ENCODE assay signal across 28 mouse cellular contexts in the genomic region with DNA sequence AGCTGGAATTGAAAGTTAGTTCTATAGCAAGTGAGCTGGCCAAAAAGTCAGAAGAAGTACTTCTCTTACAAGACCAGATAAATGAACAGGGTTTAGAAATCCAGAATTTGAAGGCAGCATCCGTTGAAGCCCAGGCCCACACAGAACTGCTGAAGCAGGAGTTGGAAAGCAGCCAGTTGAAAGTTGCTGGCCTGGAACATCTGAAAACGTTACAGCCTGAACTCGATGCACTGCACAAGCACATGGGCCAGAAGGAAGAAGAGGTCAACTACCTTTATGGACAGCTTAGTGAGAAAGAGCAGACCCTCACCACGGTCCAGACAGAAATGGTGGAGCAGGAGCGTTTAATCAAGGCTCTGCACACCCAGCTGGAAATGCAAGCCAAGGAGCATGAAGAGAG. TPM values are rescaled to one million over a fixed set of nuclear protein-coding genes. Genes with fewer than 3 reads are reported as not detected.
DNase-seq lines count a peak whose midpoint lies in the region; ATAC-seq and TF ChIP-seq lines count a peak whose summit lies in the region.
"Had no signal": no experiment of that assay in that cellular context is flagged by ENCODE, and none has a peak within 500 bp of the region (broad histone marks: within the 10 kb centered on the region; RNA-seq: fewer than 3 reads in every experiment).

No protein-coding gene starts in this region.

- H3K4me1 ChIP-seq in intestine, embryonic 16.5 days (ENCODE audit: control insufficient read depth, insufficient read depth, low read length) = no peaks in the 10 kb centered on the region
- H3K4me1 ChIP-seq in intestine, postnatal 0 days (replicated peaks; ENCODE audit: control insufficient read depth, insufficient read depth, low read length) = no peaks in the 10 kb centered on the region
- no peaks in the 10 kb centered on the region for H3K4me1 ChIP-seq in liver, embryonic 15.5 days (replicated peaks)
- no peaks in the 10 kb centered on the region for H3K4me1 ChIP-seq in liver, embryonic 12.5 days
- no peaks in the 10 kb centered on the region for H3K4me1 ChIP-seq in hindbrain, embryonic 14.5 days (replicated peaks; ENCODE audit: control insufficient read depth, insufficient read depth, low read length)
- H3K4me1 ChIP-seq: embryonic facial prominence, embryonic 15.5 days; forebrain, embryonic 12.5 days; limb, embryonic 12.5 days; midbrain, embryonic 10.5 days; midbrain, embryonic 15.5 days; neural tube, embryonic 15.5 days had no signal

- no peak for TF ChIP-seq CTCF in intestine, postnatal 0 days (IDR thresholded peaks at IDR 0.05; ENCODE audit: low read depth)

- no peak overlapping the region for H3K9ac ChIP-seq in intestine, embryonic 16.5 days (ENCODE audit: low read depth, low read length)
- no peak overlapping the region for H3K9ac ChIP-seq in intestine, postnatal 0 days (ENCODE audit: low read depth, low read length)
- no peak overlapping the region for H3K9ac ChIP-seq in liver, embryonic 15.5 days
- no peak overlapping the region for H3K9ac ChIP-seq in liver, embryonic 12.5 days
- no peak overlapping the region for H3K9ac ChIP-seq in hindbrain, embryonic 14.5 days
- H3K9ac ChIP-seq: embryonic facial prominence, embryonic 15.5 days; forebrain, embryonic 12.5 days; forebrain, postnatal 0 days; limb, embryonic 12.5 days; midbrain, embryonic 15.5 days; neural tube, embryonic 15.5 days had no signal

- H3K36me3 ChIP-seq in intestine, embryonic 16.5 days (ENCODE audit: control insufficient read depth, insufficient read depth, low read length) = 0 out of 2 replicates have a peak, but pooled peaks cover 4% of the 10 kb centered on the region
- peaks cover 71% of the 10 kb centered on the region for H3K36me3 ChIP-seq in intestine, postnatal 0 days (ENCODE audit: control insufficient read depth, insufficient read depth)
- peaks cover 58% of the 10 kb centered on the region for H3K36me3 ChIP-seq in liver, embryonic 15.5 days (replicated peaks)
- H3K36me3 ChIP-seq in liver, embryonic 12.5 days = peaks cover 88% of the 10 kb centered on the region
- H3K36me3 ChIP-seq in hindbrain, embryonic 14.5 days (replicated peaks; ENCODE audit: control insufficient read depth, insufficient read depth) = peaks cover 91% of the 10 kb centered on the region

- no peak overlapping the region for H3K4me3 ChIP-seq in intestine, embryonic 16.5 days (ENCODE audit: low read length)
- H3K4me3 ChIP-seq in intestine, postnatal 0 days (ENCODE audit: low read depth, low read length) = no peak overlapping the region
- no peak overlapping the region for H3K4me3 ChIP-seq in liver, embryonic 15.5 days (replicated peaks)
- H3K4me3 ChIP-seq in liver, embryonic 12.5 days = no peak overlapping the region
- no peak overlapping the region for H3K4me3 ChIP-seq in hindbrain, embryonic 14.5 days (replicated peaks; ENCODE audit: low read length)
- H3K4me3 ChIP-seq: embryonic facial prominence, embryonic 15.5 days; forebrain, embryonic 12.5 days; limb, embryonic 12.5 days; midbrain, embryonic 10.5 days; midbrain, embryonic 15.5 days; neural tube, embryonic 15.5 days had no signal

- no peaks in the 10 kb centered on the region for H3K27me3 ChIP-seq in intestine, embryonic 16.5 days (replicated peaks; ENCODE audit: control insufficient read depth, insufficient read depth, low read length)
- H3K27me3 ChIP-seq in intestine, postnatal 0 days (replicated peaks; ENCODE audit: control insufficient read depth, insufficient read depth, low read length) = no peaks in the 10 kb centered on the region
- no peaks in the 10 kb centered on the region for H3K27me3 ChIP-seq in liver, embryonic 15.5 days
- no peaks in the 10 kb centered on the region for H3K27me3 ChIP-seq in liver, embryonic 12.5 days (replicated peaks)
- H3K27me3 ChIP-seq in hindbrain, embryonic 14.5 days (ENCODE audit: control insufficient read depth, insufficient read depth, low read length) = no peaks in the 10 kb centered on the region
- H3K27me3 ChIP-seq: embryonic facial prominence, embryonic 15.5 days; forebrain, embryonic 12.5 days; limb, embryonic 12.5 days; midbrain, embryonic 15.5 days; neural tube, embryonic 15.5 days had no signal

- intact Hi-C loops in left cerebral cortex, postnatal 14 days (cut with DNase I) = no loop called here

- DNase-seq in kidney, adult 9 months = peak; percentile 83
- DNase-seq in kidney, postnatal 25 days = peak; percentile 81 to 86
- no peak for DNase-seq in left cerebral cortex, postnatal 14 days (ENCODE audit: low spot score in 2 of 2)
- DNase-seq in hindbrain, embryonic 14.5 days (ENCODE audit: low spot score) = no peak
- DNase-seq: adrenal gland, postnatal 14 days; cerebellum, adult 11-12 months; cerebellum, adult 9-11 months; forebrain, postnatal 0 days; heart, postnatal 14 days; layer of hippocampus, adult 9-11 months; lung, adult 18-20 months; lung, postnatal 10 days; retina, postnatal 1 day; right cerebral cortex, postnatal 4 days had no signal

- no peak overlapping the region for H3K4me2 ChIP-seq in intestine, embryonic 16.5 days (ENCODE audit: low read depth, low read length)
- no peak overlapping the region for H3K4me2 ChIP-seq in intestine, postnatal 0 days (replicated peaks; ENCODE audit: low read depth)
- no peak overlapping the region for H3K4me2 ChIP-seq in liver, embryonic 15.5 days
- H3K4me2 ChIP-seq in liver, embryonic 12.5 days = no peak overlapping the region
- no peak overlapping the region for H3K4me2 ChIP-seq in hindbrain, embryonic 14.5 days (replicated peaks)
- H3K4me2 ChIP-seq: embryonic facial prominence, embryonic 15.5 days; forebrain, embryonic 12.5 days; limb, embryonic 12.5 days; liver, embryonic 11.5 days; midbrain, embryonic 15.5 days; neural tube, embryonic 15.5 days had no signal

- no peak overlapping the region for H3K27ac ChIP-seq in intestine, embryonic 16.5 days (ENCODE audit: low read length)
- no peak overlapping the region for H3K27ac ChIP-seq in intestine, postnatal 0 days (ENCODE audit: low read depth, low read length)
- H3K27ac ChIP-seq in liver, embryonic 15.5 days (replicated peaks) = 0 out of 2 replicates have a peak overlapping the region, but pooled peaks have one; percentile 24
- H3K27ac ChIP-seq in liver, embryonic 12.5 days = no peak overlapping the region
- H3K27ac ChIP-seq in hindbrain, embryonic 14.5 days = no peak overlapping the region
- H3K27ac ChIP-seq: embryonic facial prominence, embryonic 15.5 days; forebrain, embryonic 12.5 days; hindbrain, postnatal 0 days; limb, embryonic 12.5 days; midbrain, embryonic 10.5 days; midbrain, embryonic 15.5 days; neural tube, embryonic 15.5 days had no signal

- peak; percentile 38; the same call in 1 of the 2 replicates for ATAC-seq in intestine, embryonic 16.5 days
- ATAC-seq in intestine, postnatal 0 days = no peak
- ATAC-seq in liver, embryonic 15.5 days (ENCODE audit: insufficient read depth) = no peak
- no peak for ATAC-seq in liver, embryonic 12.5 days
- no peak for ATAC-seq in hindbrain, embryonic 14.5 days (ENCODE audit: low FRiP score)
- ATAC-seq: CD4-positive, CD25-positive, alpha-beta regulatory T cell, adult 4 months; forebrain, postnatal 0 days; hindbrain, postnatal 0 days; midbrain, embryonic 15.5 days had no signal

- no peaks in the 10 kb centered on the region for H3K9me3 ChIP-seq in intestine, embryonic 16.5 days (ENCODE audit: control insufficient read depth, low read length)
- no peaks in the 10 kb centered on the region for H3K9me3 ChIP-seq in intestine, postnatal 0 days (ENCODE audit: control insufficient read depth)
- no peaks in the 10 kb centered on the region for H3K9me3 ChIP-seq in liver, embryonic 15.5 days (replicated peaks)
- no peaks in the 10 kb centered on the region for H3K9me3 ChIP-seq in liver, embryonic 12.5 days (replicated peaks)
- H3K9me3 ChIP-seq in hindbrain, embryonic 14.5 days (ENCODE audit: control insufficient read depth, low read length) = no peaks in the 10 kb centered on the region
- H3K9me3 ChIP-seq: embryonic facial prominence, embryonic 15.5 days; forebrain, embryonic 12.5 days; limb, embryonic 12.5 days; midbrain, embryonic 10.5 days; midbrain, embryonic 15.5 days; neural tube, embryonic 15.5 days had no signal

- WGBS in intestine, embryonic 16.5 days = 56% methylated on average over 5 of the region's 5 CpGs
- WGBS in intestine, postnatal 0 days = 66% methylated on average over 5 of the region's 5 CpGs
- WGBS in liver, embryonic 15.5 days (ENCODE audit: insufficient replicate concordance) = 70% methylated on average over 5 of the region's 5 CpGs
- WGBS in liver, embryonic 12.5 days (ENCODE audit: insufficient replicate concordance) = 79% methylated on average over 5 of the region's 5 CpGs
- WGBS in hindbrain, embryonic 14.5 days = 89% methylated on average over 5 of the region's 5 CpGs

RNA-seq across cellular contexts. Expression of gene Hcls1, which starts 20.6 kb away (rescaled TPM):
- 18.2 and 20.6 TPM in 2 replicates for polyA plus RNA-seq in intestine, embryonic 16.5 days (2015; fragmentation: Nextera tagmentation; extraction: Ambion mirVana)
- 16.1 and 18.7 TPM in 2 replicates for polyA plus RNA-seq in intestine, postnatal 0 days (2015; fragmentation: Nextera tagmentation; extraction: Ambion mirVana)
- 14.4 and 15.9 TPM in 2 replicates for polyA plus RNA-seq in liver, embryonic 15.5 days (2015; fragmentation: Nextera tagmentation; extraction: Ambion mirVana)
- polyA plus RNA-seq in liver, embryonic 12.5 days (2016; fragmentation: Nextera tagmentation; extraction: Ambion mirVana) = 12.5 and 13.1 TPM in 2 replicates
- 1 to 10 TPM; 4.1 to 4.2 TPM for total RNA-seq in left cerebral cortex, postnatal 14 days (2021)
- polyA plus RNA-seq in hindbrain, embryonic 14.5 days (2014; fragmentation: Nextera tagmentation; extraction: Ambion mirVana) = 0.73 and 0.99 TPM in 2 replicates

RNA-seq across cellular contexts. Expression of gene Golgb1, which starts 39.3 kb away (rescaled TPM):
- polyA plus RNA-seq in intestine, embryonic 16.5 days (2015; fragmentation: Nextera tagmentation; extraction: Ambion mirVana) = 76.8 and 91.0 TPM in 2 replicates
- polyA plus RNA-seq in intestine, postnatal 0 days (2015; fragmentation: Nextera tagmentation; extraction: Ambion mirVana) = 73.7 and 82.0 TPM in 2 replicates
- polyA plus RNA-seq in liver, embryonic 15.5 days (2015; fragmentation: Nextera tagmentation; extraction: Ambion mirVana) = 22.7 and 24.7 TPM in 2 replicates
- polyA plus RNA-seq in liver, embryonic 12.5 days (2016; fragmentation: Nextera tagmentation; extraction: Ambion mirVana) = 31.4 and 36.3 TPM in 2 replicates
- total RNA-seq in left cerebral cortex, postnatal 14 days (2021) = 10 to 100 TPM; 64.0 to 70.2 TPM
- 63.0 and 86.1 TPM in 2 replicates for polyA plus RNA-seq in hindbrain, embryonic 14.5 days (2014; fragmentation: Nextera tagmentation; extraction: Ambion mirVana)

RNA-seq across cellular contexts. Expression of gene Eaf2, which starts 39.4 kb away (rescaled TPM):
- polyA plus RNA-seq in intestine, embryonic 16.5 days (2015; fragmentation: Nextera tagmentation; extraction: Ambion mirVana) = 1.5 and 1.9 TPM in 2 replicates
- polyA plus RNA-seq in intestine, postnatal 0 days (2015; fragmentation: Nextera tagmentation; extraction: Ambion mirVana) = 1.0 and 1.1 TPM in 2 replicates
- polyA plus RNA-seq in liver, embryonic 15.5 days (2015; fragmentation: Nextera tagmentation; extraction: Ambion mirVana) = 0.21 and 0.39 TPM in 2 replicates
- polyA plus RNA-seq in liver, embryonic 12.5 days (2016; fragmentation: Nextera tagmentation; extraction: Ambion mirVana) = 0.35 and 0.39 TPM in 2 replicates
- under 1 TPM; 0.37 to 0.97 TPM for total RNA-seq in left cerebral cortex, postnatal 14 days (2021)
- 0.27 and 0.89 TPM in 2 replicates for polyA plus RNA-seq in hindbrain, embryonic 14.5 days (2014; fragmentation: Nextera tagmentation; extraction: Ambion mirVana)
- total RNA-seq: common myeloid progenitor, adult 5-6 weeks had no signal

Comparison
In these comparisons a context has a peak if more than half of its experiments do, and no peak if none do; other contexts are left out.
1. DNase-seq: peak in kidney, adult 9 months (single experiment) and kidney, postnatal 25 days (2 of 2); none in left cerebral cortex, postnatal 14 days (0 of 2) and hindbrain, embryonic 14.5 days (single experiment).